Mouse (Mus musculus): ENCODE results near the gene Sp2.

DNA sequence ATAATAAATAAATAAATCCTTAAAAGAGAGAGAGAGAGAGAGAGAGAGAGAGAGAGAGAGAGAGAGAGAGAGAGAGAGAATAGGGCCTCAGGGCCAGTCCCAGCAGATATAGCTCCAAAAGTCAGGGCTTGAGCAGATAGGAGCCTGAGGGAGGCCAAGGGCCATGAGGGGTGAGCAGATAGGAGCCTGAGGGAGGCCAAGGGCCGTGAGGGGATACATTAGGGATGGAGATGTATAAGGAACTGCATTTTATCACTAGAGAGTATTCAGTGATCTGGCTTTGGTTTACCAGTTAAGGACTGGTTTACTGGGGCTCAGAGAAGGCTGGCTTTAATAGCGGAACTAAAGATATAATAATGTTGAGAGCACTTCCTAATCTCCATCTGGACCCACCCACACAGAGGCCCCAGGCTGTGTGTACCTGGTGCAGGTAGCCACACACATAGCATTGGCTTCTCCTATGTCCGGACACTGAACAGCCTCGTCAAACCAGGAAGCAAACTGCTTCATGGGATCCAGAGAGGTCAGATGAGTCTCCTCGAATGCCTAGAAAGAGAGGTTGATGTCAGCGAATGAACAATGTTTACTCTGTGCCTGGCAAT is 40.7 kb downstream of the Sp2 start:
- no peak for TF ChIP-seq CTCF (IDR thresholded peaks at IDR 0.05; ENCODE audit: extremely low read depth, insufficient read depth, insufficient read length, insufficient replicate concordance)
- no peak for TF ChIP-seq POLR2A (IDR thresholded peaks at IDR 0.05; ENCODE audit: low read depth, low read length)
